Mouse (Mus musculus) forebrain, embryonic 10.5 days (tissue): ENCODE measurements at regions not wholly inside any gene's neighbourhood (a gene's known extent, or its start where the extent isn't known, plus 50 kb on each side); places are given as distances from the start of the nearest gene placed in this dataset.

Experiments used
- DNase-seq: peaks from one replicate; pipeline ENCODE4 v3.0.0-alpha.2; 2017; ENCODE audit warnings: low spot score; ENCODE audit errors: extremely low spot score
- H3K27ac ChIP-seq: fragments of 300-500 bp; sonication (generic); 2 replicates; pipeline ENCODE4 v1.5.1; 2016; ENCODE audit warnings: mild to moderate bottlenecking
- H3K27me3 ChIP-seq: fragments of 300-500 bp; sonication (generic); 2 replicates; pipeline ENCODE4 v1.6.1; 2016; ENCODE audit warnings: mild to moderate bottlenecking; ENCODE audit not compliant: poor library complexity, severe bottlenecking
- H3K36me3 ChIP-seq: fragments of 300-500 bp; sonication (generic); replicated peaks from 2 replicates; pipeline ENCODE4 v1.6.1; 2016; ENCODE audit warnings: mild to moderate bottlenecking, moderate library complexity
- H3K4me1 ChIP-seq: fragments of 300-500 bp; sonication (generic); 2 replicates; pipeline ENCODE4 v1.6.1; 2016
- H3K4me3 ChIP-seq: fragments of 300-500 bp; sonication (generic); 2 replicates; pipeline ENCODE4 v1.5.1; 2016; ENCODE audit warnings: mild to moderate bottlenecking, moderate library complexity
- H3K9me3 ChIP-seq: fragments of 300-500 bp; sonication (generic); 2 replicates; pipeline ENCODE4 v1.6.1; 2016; ENCODE audit warnings: mild to moderate bottlenecking, moderate library complexity
- WGBS: fragments of 180-500 bp; shearing (Covaris S2); methylation state at CpG from one replicate; pipeline ENCODE4 v1.1.7; 2016; 5-methylcytosine and 5-hydroxymethylcytosine counted together

DNA sequence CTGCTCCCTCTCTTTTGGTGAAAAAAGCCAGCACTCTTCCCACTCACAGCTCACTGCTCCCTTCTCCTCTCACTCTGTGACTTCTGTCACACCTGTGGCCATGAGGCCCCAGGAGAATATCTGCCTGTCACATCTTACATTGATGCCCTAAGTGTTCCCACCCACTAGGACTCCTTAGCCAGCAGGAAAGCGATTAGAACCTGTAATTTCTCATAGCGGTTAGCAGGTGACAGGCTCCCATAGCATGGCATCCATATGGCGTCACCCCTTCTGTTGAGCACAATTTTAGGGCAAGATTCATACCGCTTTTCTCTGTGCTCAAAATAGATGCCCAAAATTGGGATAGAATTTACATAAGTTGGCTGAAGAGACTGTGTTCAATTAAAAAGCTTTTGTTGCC, 74.0 kb upstream of the Kirrel3 start:
- peaks cover 8% of the 10 kb centered on the region for H3K4me1 ChIP-seq
- H3K27ac ChIP-seq, result no peak overlapping the region
- DNase-seq, result no peak
- WGBS, result 83% methylated on average over 4 of the region's 4 CpGs
- H3K9me3 ChIP-seq, result no peaks in the 10 kb centered on the region
- no peaks in the 10 kb centered on the region for H3K27me3 ChIP-seq
- no peaks in the 10 kb centered on the region for H3K36me3 ChIP-seq
- H3K4me3 ChIP-seq, result no peak overlapping the region

DNA sequence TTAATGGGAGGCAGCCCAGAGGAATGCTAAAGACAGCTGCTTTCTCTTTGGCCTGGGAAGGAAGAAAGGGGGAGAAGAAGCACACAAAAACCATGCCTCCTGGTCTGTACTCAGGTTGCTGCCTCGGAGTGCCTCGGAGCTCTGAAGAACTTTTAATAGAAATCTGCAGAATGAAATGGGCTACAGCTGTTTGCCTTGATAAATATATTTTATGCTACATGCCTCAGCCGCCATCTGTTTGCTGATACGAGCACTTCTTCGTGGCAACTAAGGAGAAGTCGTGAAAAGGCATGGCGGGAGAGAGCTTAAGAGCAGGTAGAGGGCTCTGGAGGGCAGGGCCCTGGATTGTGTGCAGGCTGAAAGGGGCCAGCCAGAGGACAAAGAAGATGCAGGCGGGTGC, 69.5 kb upstream of the Kirrel3 start:
- H3K27ac ChIP-seq, result no peak overlapping the region
- H3K9me3 ChIP-seq, result no peaks in the 10 kb centered on the region
- no peak overlapping the region for H3K4me3 ChIP-seq
- no peaks in the 10 kb centered on the region for H3K27me3 ChIP-seq
- WGBS, result 84% methylated on average over 8 of the region's 8 CpGs
- peaks cover 8% of the 10 kb centered on the region for H3K4me1 ChIP-seq
- DNase-seq, result no peak
- no peaks in the 10 kb centered on the region for H3K36me3 ChIP-seq

DNA sequence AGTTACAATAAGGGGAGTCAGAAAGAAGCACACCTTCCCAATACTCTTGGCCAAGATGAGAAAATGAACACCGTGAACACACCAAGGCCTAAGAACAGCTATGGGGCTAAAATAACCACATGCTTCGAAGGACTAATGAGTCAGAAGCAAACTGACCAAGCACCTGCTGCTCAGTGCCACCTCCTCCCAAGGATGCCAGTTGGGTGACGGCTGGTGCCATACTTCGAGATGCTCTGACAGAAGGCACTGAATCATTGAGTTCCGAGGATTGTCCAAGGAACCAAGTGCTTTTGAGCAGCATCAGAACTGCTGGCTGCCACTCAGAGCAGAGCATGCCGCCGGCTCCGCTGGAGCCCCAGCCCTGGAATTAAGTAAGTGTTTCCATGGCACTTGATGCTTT, 67.6 kb upstream of the Kirrel3 start:
- no peak for DNase-seq
- Histone ChIP-seq H3K4me3 (no peak overlapping the region), H3K4me1 (peaks cover 3% of the 10 kb centered on the region), H3K27me3 (no peaks in the 10 kb centered on the region), H3K9me3 (no peaks in the 10 kb centered on the region), H3K27ac (no peak overlapping the region), H3K36me3 (no peaks in the 10 kb centered on the region)
- WGBS, result 91% methylated on average over 8 of the region's 8 CpGs

DNA sequence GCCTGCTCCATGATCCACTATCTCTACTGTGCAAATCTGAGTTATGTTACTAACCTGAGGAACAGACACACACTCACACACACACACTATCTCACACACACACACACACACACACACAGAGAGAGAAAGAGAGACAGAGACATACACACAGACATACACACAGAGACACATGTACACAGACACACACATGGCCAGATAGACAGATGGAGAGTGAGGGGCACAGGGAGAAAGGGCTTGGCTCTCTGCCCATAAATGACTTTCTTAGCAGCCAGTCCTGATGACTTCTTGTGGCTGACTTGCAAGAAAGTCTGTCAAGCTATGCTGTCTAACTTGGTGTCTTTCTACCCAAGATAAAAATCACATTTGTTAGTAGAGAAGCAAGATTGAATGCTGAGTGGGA, 63.7 kb upstream of the Kirrel3 start:
- Histone ChIP-seq H3K9me3 (no peaks in the 10 kb centered on the region), H3K4me3 (no peak overlapping the region), H3K27me3 (no peaks in the 10 kb centered on the region)

DNA sequence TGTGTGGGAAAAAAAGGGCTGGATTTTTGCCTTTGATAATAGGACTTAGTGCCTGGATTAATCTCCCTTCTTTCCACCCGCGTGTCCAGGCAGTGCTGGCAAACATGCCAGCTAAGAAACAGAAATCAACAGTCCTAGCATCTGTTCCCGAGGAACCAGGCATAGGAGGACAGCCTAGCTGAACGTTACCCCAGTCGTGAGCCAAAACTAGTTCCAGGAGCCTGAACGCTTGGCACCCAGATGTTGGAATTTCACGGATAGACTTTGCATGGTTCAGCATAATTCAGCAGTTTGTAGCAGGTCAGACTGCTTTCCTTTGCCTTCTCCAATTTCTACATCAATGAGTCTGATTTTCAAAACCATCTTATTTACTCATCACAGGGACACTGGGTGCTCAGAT, 62.6 kb upstream of the Kirrel3 start:
- Histone ChIP-seq H3K27me3 (no peaks in the 10 kb centered on the region), H3K27ac (no peak overlapping the region), H3K4me3 (no peak overlapping the region), H3K36me3 (no peaks in the 10 kb centered on the region), H3K4me1 (no peaks in the 10 kb centered on the region), H3K9me3 (no peaks in the 10 kb centered on the region)
- DNase-seq, result no peak
- WGBS, result 74% methylated on average over 7 of the region's 7 CpGs

More for the DNA sequence above, 63.7 kb upstream of the Kirrel3 start:
- no peak for DNase-seq
- H3K27ac ChIP-seq, result no peak overlapping the region
- H3K36me3 ChIP-seq, result no peaks in the 10 kb centered on the region
- no peaks in the 10 kb centered on the region for H3K4me1 ChIP-seq

DNA sequence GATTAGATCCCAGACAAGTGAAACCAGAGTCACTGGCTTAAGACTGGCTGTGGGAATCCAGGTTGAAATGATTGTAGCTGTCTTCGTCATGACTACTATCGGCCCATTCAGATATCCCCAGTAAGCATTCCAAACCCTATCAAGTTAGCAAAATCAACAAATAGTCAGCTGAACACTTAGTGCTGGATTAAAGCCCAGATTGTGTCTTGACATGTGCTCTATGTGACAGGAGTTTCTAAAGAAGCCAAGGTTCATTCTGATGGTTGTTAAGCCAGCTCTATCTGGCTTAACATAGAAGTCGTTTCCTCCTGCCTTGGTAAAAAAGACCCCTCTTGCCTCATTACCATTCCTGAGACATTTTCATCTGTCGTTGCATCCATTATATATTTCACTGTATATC, 59.1 kb upstream of the Kirrel3 start:
- DNase-seq, result no peak
- Histone ChIP-seq H3K9me3 (no peaks in the 10 kb centered on the region), H3K4me3 (no peak overlapping the region), H3K36me3 (no peaks in the 10 kb centered on the region), H3K27me3 (no peaks in the 10 kb centered on the region), H3K27ac (no peak overlapping the region), H3K4me1 (no peaks in the 10 kb centered on the region)
- WGBS, result 88% methylated on average over 4 of the region's 4 CpGs

DNA sequence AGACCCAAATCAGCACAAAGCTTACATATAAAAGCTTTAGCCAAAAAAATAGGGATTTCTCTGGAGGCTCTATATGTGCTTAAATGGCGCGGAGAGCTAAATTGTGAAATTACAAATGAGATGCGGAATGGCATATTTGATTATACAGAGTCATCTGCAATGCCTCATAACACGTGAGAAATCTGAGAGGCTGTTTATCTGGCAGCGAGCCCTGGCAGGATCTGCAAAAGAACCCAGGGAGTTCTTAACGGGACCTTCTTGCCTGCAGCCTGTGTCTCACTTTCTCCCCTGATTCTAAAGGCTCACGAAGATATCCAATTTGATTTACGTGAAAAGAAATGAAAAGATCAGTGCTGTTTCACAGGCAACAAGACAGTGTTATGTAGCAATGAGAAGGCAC, 58.0 kb upstream of the Kirrel3 start:
- WGBS, result 91% methylated on average over 8 of the region's 8 CpGs
- Histone ChIP-seq H3K4me1 (no peaks in the 10 kb centered on the region), H3K27me3 (no peaks in the 10 kb centered on the region), H3K9me3 (no peaks in the 10 kb centered on the region), H3K27ac (no peak overlapping the region), H3K4me3 (no peak overlapping the region), H3K36me3 (no peaks in the 10 kb centered on the region)
- no peak for DNase-seq
